Mouse (Mus musculus): ENCODE measurements around the gene Gm21762. TPM values are rescaled to one million over a fixed set of nuclear protein-coding genes. Genes with fewer than 3 reads are reported as not detected.
"Not testable (repeated sequence)": the region's sequence is repeated elsewhere in the genome, so short reads cannot be mapped to it uniquely, and the experiment has no call there.

Gene Gm21762
- not detected for total RNA-seq (2021)
- long read RNA-seq, experiment 1, result 0 reads
- long read RNA-seq, experiment 2, result 0 reads

DNA sequence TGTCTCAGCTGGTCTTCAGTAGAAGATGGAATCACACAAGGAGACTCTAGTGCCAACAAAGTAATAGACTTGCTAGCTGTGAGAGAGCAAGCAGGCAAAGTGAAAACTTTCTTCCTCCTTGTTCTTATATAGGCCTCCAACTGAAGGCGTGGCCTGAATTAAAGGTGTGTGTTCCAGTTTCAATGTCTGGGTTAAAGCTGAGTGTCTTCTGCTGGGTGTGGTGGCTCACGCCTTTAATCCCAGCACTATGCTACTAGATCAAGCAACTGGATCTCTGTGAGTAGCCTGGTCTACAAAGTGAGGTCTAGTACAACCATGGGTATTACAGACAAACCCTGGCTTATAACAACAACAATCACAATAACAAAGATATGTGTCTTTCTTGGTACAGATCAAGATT is at the start of gene Gm21762:
Gene Gm21762 (minus strand): TSS at position 101 of the 400 bp plus-strand sequence.
- intact Hi-C loops (cut with DNase I); H3K4me3 ChIP-seq; DNase-seq; H3K27ac ChIP-seq: not testable (repeated sequence)

DNA sequence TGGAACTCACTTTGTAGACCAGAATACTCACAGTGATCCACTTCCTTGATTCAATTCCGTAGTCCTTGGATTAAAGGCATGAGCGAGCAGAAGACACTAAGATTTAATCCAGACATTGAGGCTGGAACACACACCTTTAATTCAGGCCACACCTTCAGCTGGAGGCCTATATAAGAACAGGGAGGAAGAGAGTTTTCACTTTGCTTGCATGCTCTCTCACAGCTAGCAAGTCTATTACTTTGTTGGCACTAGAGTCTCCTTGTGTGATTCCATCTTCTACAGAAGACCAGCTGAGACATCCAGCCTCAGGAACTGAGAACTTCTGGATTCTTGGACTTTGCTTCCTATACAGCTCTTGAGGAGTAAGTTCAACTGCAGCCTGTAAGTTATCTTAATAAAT is 47.1 kb upstream of the Gm21762 start, which contains the start of gene AF067061:
Gene AF067061 (plus strand): TSS at position 245 of the 400 bp plus-strand sequence.
- DNase-seq; H3K27ac ChIP-seq; intact Hi-C loops (cut with DNase I); H3K4me3 ChIP-seq: not testable (repeated sequence)

DNA sequence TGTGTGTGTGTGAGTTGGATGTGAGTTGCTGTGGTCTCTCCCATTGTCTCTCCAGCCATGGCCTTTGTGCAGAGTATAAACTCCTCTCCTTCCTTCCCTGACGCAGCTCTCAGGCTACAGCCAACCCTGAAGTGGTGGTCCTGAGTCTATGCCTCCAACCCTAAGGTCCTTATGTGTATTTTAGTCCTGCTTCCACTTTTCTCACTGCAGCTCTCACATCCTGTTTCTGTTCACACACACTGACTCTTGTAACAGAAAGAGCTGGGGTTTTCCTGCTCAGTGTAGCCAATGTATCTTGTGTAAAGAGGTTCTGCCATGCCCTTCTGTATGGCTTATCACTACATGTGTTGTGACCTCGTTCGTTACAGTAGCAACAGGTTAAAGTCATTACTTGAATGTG is 44.0 kb upstream of the Gm21762 start:
- H3K4me3 ChIP-seq; H3K27ac ChIP-seq; DNase-seq; intact Hi-C loops (cut with DNase I): not testable (repeated sequence)

DNA sequence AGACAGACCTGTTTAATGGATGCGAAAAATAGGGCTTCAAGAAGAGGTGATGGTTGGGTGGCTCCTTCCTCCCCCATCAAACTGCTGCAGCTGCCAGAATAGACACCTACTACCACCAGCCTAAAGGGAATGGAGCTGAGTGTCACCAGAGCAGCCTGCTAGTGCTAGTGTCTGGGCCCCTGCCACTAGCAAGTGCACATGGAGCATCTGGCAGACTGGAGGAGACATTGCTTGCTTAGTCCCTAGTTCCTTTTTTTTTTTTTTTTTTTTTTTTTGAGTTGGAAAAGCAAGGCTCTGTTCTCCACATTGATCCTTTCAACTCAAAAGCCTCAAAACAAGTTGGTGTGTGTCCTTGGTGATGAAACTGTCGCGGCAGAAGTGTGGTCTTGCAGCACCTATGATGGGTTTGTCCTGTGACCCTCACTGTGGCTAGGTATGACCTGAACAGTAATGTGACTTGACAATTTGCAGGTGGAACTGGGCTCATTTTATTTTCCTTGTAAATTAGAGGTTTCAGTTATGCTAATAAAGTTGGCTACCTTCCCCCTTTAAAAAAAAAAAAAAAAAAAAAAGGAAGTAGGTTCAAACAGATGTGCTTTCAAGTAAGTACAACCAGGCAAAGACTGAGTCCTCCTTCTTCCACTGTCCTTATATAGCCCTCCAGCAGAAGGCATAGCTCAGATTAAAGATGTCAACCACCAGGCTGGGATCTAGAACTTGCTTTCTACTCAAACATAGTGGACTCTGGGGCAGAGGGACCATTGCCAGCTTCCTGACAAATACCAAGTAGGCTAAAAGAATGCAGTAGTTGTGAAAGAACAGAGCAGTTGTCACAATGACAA is 43.3 kb upstream of the Gm21762 start:
- H3K27ac ChIP-seq; intact Hi-C loops (cut with DNase I); DNase-seq; H3K4me3 ChIP-seq: not testable (repeated sequence)

DNA sequence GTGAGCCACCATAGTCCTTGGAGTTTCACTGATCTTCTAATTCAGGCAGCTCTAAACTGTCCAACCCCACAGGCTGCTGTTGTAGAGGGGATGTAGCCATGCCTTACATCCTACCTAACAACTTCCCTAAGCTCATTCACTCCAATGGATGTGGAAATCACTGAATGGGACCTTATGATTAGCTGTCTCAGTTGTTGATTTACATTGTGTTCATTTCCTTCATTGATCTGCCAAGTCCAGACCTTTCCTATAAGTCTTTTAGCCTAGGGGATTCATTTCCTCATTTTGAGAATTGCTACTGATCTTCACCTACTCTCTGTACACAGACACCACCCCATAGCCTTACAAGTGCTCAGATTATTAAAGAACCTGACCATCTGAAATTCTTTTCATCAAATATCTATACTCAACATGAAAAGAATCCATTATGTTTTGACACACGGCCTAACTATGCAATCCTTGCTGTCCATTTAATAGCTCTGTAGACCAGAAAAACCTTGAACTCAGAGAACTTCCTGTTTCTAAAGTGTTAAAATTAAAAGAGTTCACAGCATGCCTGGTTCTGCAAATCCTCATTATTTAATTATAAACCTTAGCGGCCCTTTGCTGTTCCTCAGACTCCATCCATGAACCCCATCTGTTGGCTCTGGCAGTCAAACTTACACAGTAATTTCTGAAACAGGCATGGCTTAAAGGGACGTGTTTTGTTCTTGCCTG is 35.6 kb upstream of the Gm21762 start:
- intact Hi-C loops (cut with DNase I); DNase-seq; H3K27ac ChIP-seq; H3K4me3 ChIP-seq: not testable (repeated sequence)

DNA sequence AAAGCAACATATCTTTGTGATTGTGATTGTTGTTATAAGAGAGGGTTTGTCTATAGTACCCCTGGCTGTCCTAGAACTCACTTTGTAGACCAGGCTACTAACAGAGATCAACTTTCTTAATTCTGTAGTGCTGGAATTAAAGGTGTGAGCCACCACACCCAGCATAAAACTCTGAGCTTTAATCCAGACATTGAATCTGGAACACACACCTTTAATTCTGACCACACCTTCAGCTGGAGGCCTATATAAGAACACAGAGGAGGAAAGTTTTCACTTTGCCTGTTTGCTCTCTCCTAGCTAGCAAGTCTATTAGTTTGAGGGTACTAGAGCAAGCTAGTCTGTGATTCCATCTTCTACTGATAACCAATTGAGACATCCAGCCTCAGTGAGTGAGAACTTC is 23.1 kb upstream of the Gm21762 start, which contains the start of gene Gm21731:
Gene Gm21731 (plus strand): TSS at position 301 of the 400 bp plus-strand sequence.
- intact Hi-C loops (cut with DNase I); DNase-seq; H3K4me3 ChIP-seq; H3K27ac ChIP-seq: not testable (repeated sequence)

DNA sequence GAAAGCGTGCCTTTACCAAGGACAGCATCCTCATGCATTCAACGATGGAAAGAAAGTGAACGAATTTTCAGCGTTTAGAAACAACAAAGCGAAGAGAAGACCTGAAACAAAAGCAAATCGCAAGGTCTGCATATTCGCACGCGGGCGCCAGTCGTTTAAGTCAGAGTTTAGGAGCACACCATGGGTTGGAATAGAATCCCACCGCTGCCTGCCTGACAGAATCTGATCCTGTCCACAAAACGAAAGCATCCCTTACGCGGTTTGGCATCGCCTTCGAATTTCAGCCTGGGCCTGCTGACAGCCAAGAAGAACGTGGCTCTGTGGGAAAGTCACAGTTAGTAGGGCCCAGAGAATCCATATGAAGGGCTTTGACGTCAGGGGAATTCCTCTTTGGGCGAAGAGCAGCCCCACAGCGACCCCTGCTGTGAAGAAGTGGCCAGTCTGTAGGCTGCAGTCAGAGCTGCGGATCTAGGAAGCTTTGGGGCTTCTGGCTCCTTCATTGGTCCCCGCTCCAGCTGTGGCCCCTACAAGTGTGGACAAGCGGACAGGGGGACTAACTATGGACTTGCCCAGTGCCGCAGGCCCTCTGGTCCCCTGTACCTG is 16.8 kb upstream of the Gm21762 start:
- intact Hi-C loops (cut with DNase I); DNase-seq; H3K27ac ChIP-seq: not testable (repeated sequence)

DNA sequence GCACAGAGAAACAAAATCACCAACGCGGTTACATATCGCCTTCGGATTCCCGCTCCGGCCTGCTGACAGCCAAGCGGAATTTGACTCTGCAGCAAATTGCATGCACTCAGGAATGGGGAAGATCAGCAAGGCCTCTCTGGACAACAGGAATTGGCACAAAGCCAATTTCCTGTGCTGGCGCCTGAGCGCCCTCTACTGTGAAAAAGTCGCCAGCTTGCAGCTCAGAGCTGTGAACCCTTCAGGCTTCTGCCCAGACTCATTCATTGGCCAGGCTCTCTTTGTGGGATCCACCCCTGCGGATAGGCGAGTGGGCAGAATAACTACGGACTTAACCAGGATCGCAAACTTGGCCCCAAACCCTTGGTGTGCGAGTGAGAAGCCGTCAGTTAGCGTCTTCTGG is 16.1 kb upstream of the Gm21762 start:
- DNase-seq; H3K27ac ChIP-seq; intact Hi-C loops (cut with DNase I); H3K4me3 ChIP-seq: not testable (repeated sequence)

More for the DNA sequence above, 16.8 kb upstream of the Gm21762 start:
- H3K4me3 ChIP-seq, result not testable (repeated sequence)

DNA sequence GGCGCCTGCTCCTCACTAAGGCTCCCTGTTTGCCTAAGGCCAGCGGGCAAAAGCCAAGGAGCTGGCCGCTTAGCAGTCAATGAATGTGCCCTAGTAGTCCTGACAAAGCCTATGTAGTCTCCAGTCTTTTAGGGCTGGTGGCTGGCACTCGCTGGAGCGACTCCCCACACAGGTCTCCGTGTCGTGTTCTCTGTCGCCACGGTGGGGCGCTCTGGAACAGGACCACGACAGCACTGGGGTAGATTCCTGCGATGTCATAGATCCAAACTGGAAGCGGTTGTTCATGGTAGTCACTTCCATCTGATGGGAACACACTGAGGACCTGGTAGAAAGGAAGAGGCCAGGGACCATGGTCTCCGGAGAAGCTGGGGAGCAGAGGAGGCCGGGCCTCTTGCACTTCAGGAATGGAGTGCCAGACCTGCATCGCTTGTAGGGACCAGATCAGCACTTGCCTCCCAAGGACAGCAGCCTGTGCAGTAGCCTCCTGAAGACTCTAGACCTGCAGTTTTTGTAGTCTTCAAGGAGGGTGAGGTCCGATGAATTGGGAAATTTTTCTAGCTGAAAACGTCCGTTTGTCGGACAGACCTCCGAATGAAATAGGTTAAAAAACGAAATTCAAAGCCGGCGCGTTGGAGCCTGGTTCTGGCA is 7.4 kb upstream of the Gm21762 start:
- H3K4me3 ChIP-seq; intact Hi-C loops (cut with DNase I); DNase-seq; H3K27ac ChIP-seq: not testable (repeated sequence)

DNA sequence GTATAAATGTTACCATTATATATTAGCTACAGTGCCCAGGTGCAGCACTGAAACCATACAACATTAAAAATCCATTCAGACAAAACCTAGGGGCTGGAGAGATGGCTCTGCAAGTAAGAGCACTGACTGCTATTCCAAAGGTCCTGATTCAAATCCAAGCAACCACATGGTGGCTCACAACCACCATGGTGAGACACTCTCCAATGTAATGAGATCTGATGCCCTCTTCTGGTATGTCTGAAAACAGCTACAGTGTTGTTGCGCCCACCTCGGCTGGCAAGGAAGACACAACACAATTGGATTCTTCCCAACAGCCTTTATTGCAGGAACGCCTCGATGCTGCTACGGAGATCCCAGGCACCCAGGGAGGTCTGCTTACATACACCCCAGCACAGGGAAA is 5.2 kb upstream of the Gm21762 start:
- DNase-seq; H3K27ac ChIP-seq; intact Hi-C loops (cut with DNase I); H3K4me3 ChIP-seq: not testable (repeated sequence)

DNA sequence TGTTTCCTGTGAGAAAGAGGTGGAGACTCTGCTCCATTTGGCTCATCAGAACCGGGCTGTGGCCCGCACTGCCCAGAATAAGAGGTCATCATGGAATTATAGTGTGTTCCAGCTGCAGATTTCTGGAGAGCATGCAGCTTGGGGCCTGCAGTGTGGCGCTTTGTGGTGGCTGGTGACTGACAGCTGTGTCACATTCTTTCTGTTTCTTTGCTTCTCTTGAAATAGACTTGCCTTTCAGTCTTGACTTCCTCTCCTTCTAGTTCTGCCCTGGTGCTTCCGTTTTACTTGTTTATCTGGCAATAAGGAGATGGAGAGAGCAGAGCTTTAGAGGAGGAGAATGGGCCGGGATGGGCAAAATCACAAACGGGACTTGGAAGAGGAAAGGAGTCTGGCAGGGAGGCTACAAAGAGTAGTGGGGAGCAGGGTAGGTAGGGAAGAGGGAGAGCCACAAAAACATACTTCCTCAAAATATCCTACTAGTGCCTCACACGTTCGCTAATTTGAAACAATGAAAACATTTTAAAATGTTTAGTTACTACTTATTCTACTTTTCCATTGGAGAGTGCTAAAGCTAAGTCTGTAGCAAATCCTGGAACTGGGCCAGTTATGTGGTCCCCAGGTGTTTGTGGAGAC is 19.4 kb downstream of the Gm21762 start:
- H3K27ac ChIP-seq; intact Hi-C loops (cut with DNase I); H3K4me3 ChIP-seq; DNase-seq: not testable (repeated sequence)

DNA sequence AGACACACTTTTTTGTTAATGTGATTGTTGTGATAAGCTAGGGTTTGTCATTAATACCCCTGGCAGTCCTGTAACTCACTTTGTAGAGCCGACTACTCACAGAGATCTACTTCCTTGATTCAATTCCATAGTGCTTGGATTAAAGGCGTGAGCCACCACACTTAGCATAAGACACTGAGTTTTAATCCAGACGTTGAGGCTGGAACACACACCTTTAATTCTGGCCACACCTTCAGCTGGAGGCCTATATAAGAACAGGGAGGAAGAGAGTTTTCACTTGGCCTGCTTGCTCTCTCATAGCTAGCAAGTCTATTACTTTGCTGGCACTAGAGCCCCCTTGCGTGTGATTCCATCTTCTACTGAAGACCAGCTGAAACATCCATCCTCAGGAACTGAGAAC is 43.6 kb downstream of the Gm21762 start, which contains the start of gene Gm21818:
Gene Gm21818 (plus strand): TSS at position 301 of the 400 bp plus-strand sequence.
- intact Hi-C loops (cut with DNase I); DNase-seq; H3K27ac ChIP-seq; H3K4me3 ChIP-seq: not testable (repeated sequence)

DNA sequence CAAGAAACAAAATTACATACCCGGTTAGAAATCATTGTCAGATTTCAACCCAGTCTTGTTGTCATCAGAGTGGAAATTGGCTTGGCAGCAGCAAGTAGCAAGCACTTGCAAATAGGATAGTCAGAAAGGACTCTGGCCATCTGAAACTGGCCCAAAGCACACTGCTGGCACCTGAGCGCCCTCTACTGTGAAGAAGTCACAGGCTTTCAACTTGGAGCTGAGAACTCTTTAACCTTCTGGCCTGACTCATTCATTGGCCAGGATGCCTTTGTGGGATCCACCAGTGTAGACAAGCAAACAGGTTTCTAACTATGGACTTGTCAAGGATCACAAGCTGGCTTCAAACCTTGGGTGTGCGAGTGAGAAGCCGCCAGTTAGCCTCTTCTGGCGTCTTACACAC is 47.4 kb downstream of the Gm21762 start:
- H3K4me3 ChIP-seq; intact Hi-C loops (cut with DNase I); DNase-seq; H3K27ac ChIP-seq: not testable (repeated sequence)

All from gastrocnemius, adult 2 months (tissue).